Mouse (Mus musculus) brown adipose tissue, adult 24 weeks (tissue): Measurements from ENCODE around the gene Eogt. TPM values are rescaled to one million over a fixed set of nuclear protein-coding genes. Genes with fewer than 3 reads are reported as not detected.

Experiments
- polyA plus RNA-seq: library from polyadenylated mRNA; stranded (reverse); fragments of >200 nt; gene quantifications from 2 replicates; pipeline ENCODE4 v1.2.4, GENCODE M21; 2012; ENCODE audit not compliant: missing spikeins, insufficient read depth, insufficient read length

Eogt gene
- polyA plus RNA-seq, 1 experiment, result 5.2 TPM

Other genes starting within 250 kb of the Eogt start
- not detected in 2 replicates for gene Fam19a4, start 88.8 kb downstream of the Eogt start, polyA plus RNA-seq
- 16.7 and 30.3 TPM in 2 replicates for gene Tmf1, start 29.9 kb upstream of the Eogt start, polyA plus RNA-seq
- gene Uba3, start 56.5 kb upstream of the Eogt start, polyA plus RNA-seq, result 79.5 and 89.8 TPM in 2 replicates
- 45.7 and 56.8 TPM in 2 replicates for gene Arl6ip5, start 61.5 kb upstream of the Eogt start, polyA plus RNA-seq
- gene Lmod3, start 103.6 kb upstream of the Eogt start, polyA plus RNA-seq, result 1.9 and 4.4 TPM in 2 replicates